Mouse (Mus musculus) hindbrain, postnatal 0 days (tissue): ENCODE data around the gene Brf1. TPM values are rescaled to one million over a fixed set of nuclear protein-coding genes. Genes with fewer than 3 reads are reported as not detected.

ENCODE experiments used
- ATAC-seq: fragments of 200-750 bp; cut with Nextera tagmentation; 2 replicates; pipeline ENCODE4 v1.8.0; 2017; ENCODE audit warnings: mild to moderate bottlenecking, moderate TSS enrichment, moderate library complexity
- DNase-seq: peaks from one replicate; pipeline ENCODE4 v3.0.0-alpha.2; 2015; ENCODE audit warnings: low spot score
- H3K27ac ChIP-seq: fragments of 300-500 bp; sonication (generic); 2 replicates; pipeline ENCODE4 v1.5.1; 2014; ENCODE audit warnings: mild to moderate bottlenecking
- H3K27me3 ChIP-seq: fragments of 300-500 bp; sonication (generic); 2 replicates; pipeline ENCODE4 v1.6.1; 2014; ENCODE audit warnings: low read length, mixed read lengths; ENCODE audit not compliant: insufficient read depth
- H3K36me3 ChIP-seq: fragments of 300-500 bp; sonication (generic); 2 replicates; pipeline ENCODE4 v1.6.1; 2014; ENCODE audit warnings: low read length, mixed read lengths; ENCODE audit not compliant: insufficient read depth
- H3K4me1 ChIP-seq: fragments of 300-500 bp; sonication (generic); 2 replicates; pipeline ENCODE4 v1.6.1; 2014; ENCODE audit warnings: antibody characterized with exemption, low read length, mixed read lengths; ENCODE audit not compliant: insufficient read depth
- H3K4me2 ChIP-seq: fragments of 300-500 bp; sonication (generic); 2 replicates; pipeline ENCODE4 v1.6.1; 2014; ENCODE audit warnings: low read depth, mild to moderate bottlenecking, low read length, moderate library complexity, mixed read lengths
- H3K4me3 ChIP-seq: fragments of 300-500 bp; sonication (generic); 2 replicates; pipeline ENCODE4 v1.5.1; 2014; ENCODE audit warnings: low read length
- H3K9ac ChIP-seq: fragments of 300-500 bp; sonication (generic); replicated peaks from 2 replicates; pipeline ENCODE4 v1.6.1; 2014; ENCODE audit warnings: mild to moderate bottlenecking, low read length, moderate library complexity, mixed read lengths
- H3K9me3 ChIP-seq: fragments of 300-500 bp; sonication (generic); 2 replicates; pipeline ENCODE4 v1.6.1; 2016; ENCODE audit warnings: low read length, mixed read lengths
- CTCF ChIP-seq: IDR thresholded peaks from 2 replicates; pipeline ENCODE4 v1.5.1; 2016; ENCODE audit warnings: antibody characterized with exemption, control low read depth, low read depth
- WGBS: fragments of 180-500 bp; shearing (Covaris S2); extraction: QIAGEN DNeasy Blood & Tissue Kit; methylation state at CpG from one replicate; pipeline ENCODE4 v1.1.7; 2014; 5-methylcytosine and 5-hydroxymethylcytosine counted together
- polyA plus RNA-seq: library from polyadenylated mRNA; unstranded; fragments of >200 nt; fragmentation: Nextera tagmentation; extraction: Ambion mirVana; gene quantifications from 2 replicates; pipeline ENCODE4 v1.2.1, GENCODE M21; 2015
- total RNA-seq: library from RNA; depleted of rRNA; stranded (reverse); fragments of >200 nt; gene quantifications from 2 replicates; pipeline ENCODE4 v1.2.3, GENCODE M21; 2014

Brf1 gene
- total and polyA plus RNA-seq, 2 experiments from 2014 or later = 29.4 to 39.0 TPM

- H3K9ac ChIP-seq = 0 out of 2 replicates have a peak overlapping the region, but pooled peaks have one; percentile 9
- 0 out of 2 replicates have a peak, but pooled peaks cover 5% of the 10 kb centered on the region for H3K4me1 ChIP-seq
- H3K36me3 ChIP-seq = 0 out of 2 replicates have a peak, but pooled peaks cover 3% of the 10 kb centered on the region
- 14% methylated on average over 3 of the region's 3 CpGs for WGBS
- no peaks in the 10 kb centered on the region for H3K27me3 ChIP-seq
- DNase-seq (no peak), ATAC-seq (no peak)
- no peaks in the 10 kb centered on the region for H3K9me3 ChIP-seq
- H3K4me3 ChIP-seq = no peak overlapping the region
- TF ChIP-seq CTCF = no peak
- H3K4me2 ChIP-seq = no peak overlapping the region
- no peak overlapping the region for H3K27ac ChIP-seq
Observed at GRCm38 (mm10) chr12:112922541-112922940, 78.0 kb downstream of the Brf1 start.

- H3K4me2 ChIP-seq = no peak overlapping the region
- no peak overlapping the region for H3K4me3 ChIP-seq
- no peak for ATAC-seq
Observed at GRCm38 (mm10) chr12:112921518-112921917, 79.0 kb downstream of the Brf1 start.

GRCm38 (mm10) chr12:112917906-112918305 is 82.6 kb downstream of the Brf1 start:
- no peak for DNase-seq
- H3K9ac ChIP-seq = no peak overlapping the region
- no peak for ATAC-seq
- no peaks in the 10 kb centered on the region for H3K9me3 ChIP-seq
- H3K4me2 ChIP-seq = no peak overlapping the region
- H3K4me3 ChIP-seq = no peak overlapping the region
- no peaks in the 10 kb centered on the region for H3K4me1 ChIP-seq
- WGBS = 59% methylated on average over 8 of the region's 8 CpGs
- H3K27ac ChIP-seq = no peak overlapping the region
- no peaks in the 10 kb centered on the region for H3K27me3 ChIP-seq
- TF ChIP-seq CTCF = no peak
- peaks cover 9% of the 10 kb centered on the region; the same call in 1 of the 2 replicates for H3K36me3 ChIP-seq

More at GRCm38 (mm10) chr12:112921518-112921917, 79.0 kb downstream of the Brf1 start:
- Histone ChIP-seq H3K9ac (no peak overlapping the region), H3K27me3 (no peaks in the 10 kb centered on the region), H3K9me3 (no peaks in the 10 kb centered on the region), H3K36me3 (0 out of 2 replicates have a peak, but pooled peaks cover 3% of the 10 kb centered on the region), H3K27ac (no peak overlapping the region), H3K4me1 (no peaks in the 10 kb centered on the region)
- TF ChIP-seq CTCF = no peak
- no peak for DNase-seq
- WGBS = 79% methylated on average over 12 of the region's 12 CpGs

- Histone ChIP-seq H3K9me3 (no peaks in the 10 kb centered on the region), H3K27ac (no peak overlapping the region), H3K36me3 (peaks cover 10% of the 10 kb centered on the region; the same call in 1 of the 2 replicates), H3K4me3 (no peak overlapping the region), H3K9ac (no peak overlapping the region), H3K27me3 (no peaks in the 10 kb centered on the region), H3K4me1 (no peaks in the 10 kb centered on the region), H3K4me2 (no peak overlapping the region)
- TF ChIP-seq CTCF = no peak
- WGBS = 77% methylated on average over 11 of the region's 11 CpGs
- ATAC-seq (no peak), DNase-seq (no peak)
Observed at GRCm38 (mm10) chr12:112917486-112917885, 83.0 kb downstream of the Brf1 start.

- 73% methylated on average over 16 of the region's 16 CpGs for WGBS
Observed at GRCm38 (mm10) chr12:112916698-112917400, 83.7 kb downstream of the Brf1 start.

GRCm38 (mm10) chr12:112915587-112915986 is 84.9 kb downstream of the Brf1 start:
- no peak overlapping the region for H3K4me2 ChIP-seq
- H3K27me3 ChIP-seq = no peaks in the 10 kb centered on the region
- ATAC-seq = no peak
- no peak overlapping the region for H3K9ac ChIP-seq
- no peaks in the 10 kb centered on the region for H3K9me3 ChIP-seq
- H3K4me1 ChIP-seq = no peaks in the 10 kb centered on the region
- no peak overlapping the region for H3K4me3 ChIP-seq
- peaks cover 16% of the 10 kb centered on the region for H3K36me3 ChIP-seq
- 50% methylated on average over 13 of the region's 13 CpGs for WGBS
- no peak overlapping the region for H3K27ac ChIP-seq
- no peak for TF ChIP-seq CTCF
- no peak for DNase-seq

More at GRCm38 (mm10) chr12:112916698-112917400, 83.7 kb downstream of the Brf1 start:
- Histone ChIP-seq H3K9ac (no peak overlapping the region), H3K4me2 (no peak overlapping the region), H3K36me3 (peaks cover 13% of the 10 kb centered on the region; the same call in 1 of the 2 replicates), H3K27me3 (no peaks in the 10 kb centered on the region), H3K9me3 (no peaks in the 10 kb centered on the region), H3K4me1 (no peaks in the 10 kb centered on the region), H3K4me3 (no peak overlapping the region), H3K27ac (no peak overlapping the region)
- DNase-seq (no peak), ATAC-seq (no peak)
- TF ChIP-seq CTCF = no peak

- Histone ChIP-seq H3K4me2 (no peak overlapping the region), H3K27ac (no peak overlapping the region), H3K27me3 (no peaks in the 10 kb centered on the region), H3K4me1 (no peaks in the 10 kb centered on the region), H3K4me3 (no peak overlapping the region), H3K9ac (no peak overlapping the region), H3K9me3 (no peaks in the 10 kb centered on the region), H3K36me3 (peaks cover 22% of the 10 kb centered on the region)
- WGBS = 71% methylated on average over 10 of the region's 11 CpGs
- no peak for TF ChIP-seq CTCF
- DNase-seq (no peak), ATAC-seq (no peak)
Observed at GRCm38 (mm10) chr12:112914527-112914926, 86.0 kb downstream of the Brf1 start.
